Comparison of ENCODE assay signal across 19 mouse cellular contexts in the genomic region with DNA sequence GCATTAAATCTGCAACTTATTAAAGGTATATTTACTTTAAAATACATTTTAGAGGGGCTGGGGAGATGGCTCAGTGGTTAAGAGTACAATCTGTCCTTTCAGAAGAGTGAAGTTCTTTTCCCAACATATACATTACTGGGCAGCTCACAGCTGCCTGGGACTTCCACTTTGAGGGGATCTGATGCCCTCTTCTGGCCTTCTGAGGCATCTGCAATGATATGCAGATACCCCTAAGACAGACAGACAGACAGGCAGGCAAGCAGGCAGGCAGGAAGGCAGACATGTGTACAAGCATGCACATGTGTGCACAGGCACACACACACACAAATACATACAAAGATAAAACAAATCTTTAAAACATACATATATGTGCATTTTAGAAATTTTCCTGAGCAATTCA.
A peak's percentile ranks its signal among the peaks of the same experiment; 100 is the strongest.
DNase-seq lines count a peak whose midpoint lies in the region; TF ChIP-seq lines count a peak whose summit lies in the region.
"Had no signal": no experiment of that assay in that cellular context is flagged by ENCODE, and none has a peak within 500 bp of the region (broad histone marks: within the 10 kb centered on the region; RNA-seq: fewer than 3 reads in every experiment).

No protein-coding gene starts in this region.

- H3K4me3 ChIP-seq in heart, adult 2 months: no peak overlapping the region
- H3K4me3 ChIP-seq in lung, adult 2 months (replicated peaks; ENCODE audit: extremely low read depth, low read depth, low read length): no peak overlapping the region
- no peak overlapping the region for H3K4me3 ChIP-seq in embryonic facial prominence, embryonic 10.5 days
- H3K4me3 ChIP-seq: forebrain, embryonic 13.5 days; heart, embryonic 13.5 days; liver, embryonic 13.5 days; midbrain, embryonic 15.5 days; stomach, embryonic 15.5 days had no signal

- no peaks in the 10 kb centered on the region; the same call in 1 of the 2 replicates for H3K79me2 ChIP-seq in heart, adult 2 months (replicated peaks; ENCODE audit: control insufficient read depth, insufficient read depth, low read length)

- no peak overlapping the region for H3K9ac ChIP-seq in heart, adult 2 months (ENCODE audit: low read depth, low read length)
- H3K9ac ChIP-seq: forebrain, embryonic 13.5 days; heart, embryonic 13.5 days; liver, embryonic 13.5 days; midbrain, embryonic 15.5 days; stomach, embryonic 15.5 days had no signal

- intact Hi-C loops in heart, adult 2 months (cut with DNase I): no loop called here

- H3K27me3 ChIP-seq in heart, adult 2 months (ENCODE audit: control insufficient read depth, insufficient read depth, low read length): no peaks in the 10 kb centered on the region
- H3K27me3 ChIP-seq in embryonic facial prominence, embryonic 10.5 days (replicated peaks; ENCODE audit: low read depth, poor library complexity, severe bottlenecking): no peaks in the 10 kb centered on the region
- H3K27me3 ChIP-seq: forebrain, embryonic 13.5 days; heart, embryonic 13.5 days; liver, embryonic 13.5 days; midbrain, embryonic 15.5 days; stomach, embryonic 15.5 days had no signal

- TF ChIP-seq CTCF in heart, adult 2 months (IDR thresholded peaks at IDR 0.05): peak; percentile 24; the same call in 1 of the 2 replicates
- 0 out of 2 replicates have a peak, but pooled peaks have one; percentile 5 for TF ChIP-seq CTCF in lung, adult 2 months (IDR thresholded peaks at IDR 0.05; ENCODE audit: insufficient read depth, low read length)

- H3K9me3 ChIP-seq in embryonic facial prominence, embryonic 10.5 days: no peaks in the 10 kb centered on the region
- H3K9me3 ChIP-seq: forebrain, embryonic 13.5 days; G1E; liver, embryonic 13.5 days; midbrain, embryonic 15.5 days; stomach, embryonic 15.5 days had no signal

- TF ChIP-seq POLR2A in heart, adult 2 months (IDR thresholded peaks at IDR 0.05; ENCODE audit: insufficient read depth, low read depth, low read length): no peak
- TF ChIP-seq POLR2A in lung, adult 2 months (IDR thresholded peaks at IDR 0.05; ENCODE audit: borderline replicate concordance, extremely low read depth, low read depth, low read length): no peak

- DNase-seq in heart, adult 2 months: no peak
- DNase-seq in heart, adult 11 months: no peak
- no peak for DNase-seq in lung, adult 2 months
- no peak for DNase-seq in lung, postnatal 25 days (ENCODE audit: low spot score)
- DNase-seq in ES-CJ7 (ENCODE audit: low read depth, low spot score): peak; percentile 49
- DNase-seq in embryonic facial prominence, embryonic 10.5 days (ENCODE audit: low spot score): peak; percentile 14
- no peak for DNase-seq in urinary bladder, postnatal 14 days (ENCODE audit: low spot score)
- DNase-seq in c-Kit-positive CD71-positive TER-119-positive erythroid progenitor cells, embryonic 14.5 days (ENCODE audit: low spot score): no peak
- DNase-seq: cerebellum, adult 9-11 months; embryo, embryonic 11 days; gastrocnemius, postnatal 36 days; left cerebral cortex, postnatal 4 days; liver, embryonic 13.5 days had no signal

- H3K4me1 ChIP-seq in heart, adult 2 months (ENCODE audit: control insufficient read depth, insufficient read depth, low read length): no peaks in the 10 kb centered on the region; the same call in none of the 2 replicates
- peaks cover 6% of the 10 kb centered on the region; the same call in 1 of the 2 replicates for H3K4me1 ChIP-seq in lung, adult 2 months (ENCODE audit: control insufficient read depth, insufficient read depth, low read length)
- no peaks in the 10 kb centered on the region for H3K4me1 ChIP-seq in embryonic facial prominence, embryonic 10.5 days
- H3K4me1 ChIP-seq: forebrain, embryonic 13.5 days; liver, embryonic 13.5 days; midbrain, embryonic 15.5 days; stomach, embryonic 15.5 days had no signal

- no peak overlapping the region for H3K27ac ChIP-seq in heart, adult 2 months
- no peak overlapping the region for H3K27ac ChIP-seq in embryonic facial prominence, embryonic 10.5 days (replicated peaks)
- H3K27ac ChIP-seq: forebrain, embryonic 13.5 days; liver, embryonic 13.5 days; macrophage; midbrain, embryonic 15.5 days; stomach, embryonic 15.5 days had no signal

- H3K36me3 ChIP-seq in heart, adult 2 months (ENCODE audit: control insufficient read depth, insufficient read depth, low read length): no peaks in the 10 kb centered on the region
- H3K36me3 ChIP-seq in embryonic facial prominence, embryonic 10.5 days (replicated peaks): no peaks in the 10 kb centered on the region
- H3K36me3 ChIP-seq: G1E; heart, embryonic 13.5 days; liver, embryonic 13.5 days; midbrain, embryonic 15.5 days; stomach, embryonic 15.5 days had no signal

- no peak for TF ChIP-seq EP300 in heart, adult 2 months (IDR thresholded peaks at IDR 0.05; ENCODE audit: insufficient read depth, low read depth, low read length)

Comparison
In these comparisons a context has a peak if more than half of its experiments do, and no peak if none do; other contexts are left out.
1. DNase-seq: peak in ES-CJ7 (single experiment) and embryonic facial prominence, embryonic 10.5 days (single experiment); none in heart, adult 2 months (0 of 2), heart, adult 11 months (single experiment), lung, adult 2 months (single experiment), lung, postnatal 25 days (single experiment), urinary bladder, postnatal 14 days (single experiment) and c-Kit-positive CD71-positive TER-119-positive erythroid progenitor cells, embryonic 14.5 days (single experiment).